Comparison of ENCODE assay signal across 34 mouse cellular contexts in the genomic region with DNA sequence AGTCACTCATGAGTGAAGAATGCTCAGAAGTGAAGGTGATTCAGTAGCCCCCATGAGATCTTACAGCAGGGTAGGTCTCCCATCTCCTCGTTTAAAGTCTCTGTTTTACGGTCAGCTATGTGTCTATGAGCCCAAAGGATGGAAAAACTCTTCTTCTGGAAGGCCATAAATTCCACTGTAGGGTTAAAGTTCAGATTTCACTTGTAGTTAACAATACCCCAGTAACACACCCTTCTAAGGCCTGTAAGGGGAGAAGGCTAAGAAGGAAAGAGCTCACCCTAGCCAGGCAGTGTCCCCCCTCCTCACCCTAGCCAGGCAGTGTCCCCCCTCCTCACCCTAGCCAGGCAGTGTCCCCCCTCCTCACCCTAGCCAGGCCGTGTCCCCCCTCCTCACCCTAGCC.
"Had no signal": no experiment of that assay in that cellular context is flagged by ENCODE, and none has a peak within 500 bp of the region (broad histone marks: within the 10 kb centered on the region; RNA-seq: fewer than 3 reads in every experiment).

No protein-coding gene starts in this region.

- DNase-seq: heart, adult 18-20 months; heart, adult 2 months; heart, postnatal 10 days; heart, postnatal 14 days; heart, postnatal 36 days; heart, postnatal 4 days; kidney, adult 11 months; kidney, adult 18-20 months; kidney, adult 2 months; kidney, adult 8-10 months; kidney, adult 9 months; kidney, postnatal 10 days; kidney, postnatal 14 days; kidney, postnatal 25 days; kidney, postnatal 36 days; kidney, postnatal 4 days; layer of hippocampus, adult 9-11 months; layer of hippocampus, postnatal 36 days had no signal

- H3K9me3 ChIP-seq: heart, embryonic 10.5 days; heart, embryonic 12.5 days; heart, embryonic 13.5 days; heart, embryonic 15.5 days; hindbrain, embryonic 12.5 days; hindbrain, embryonic 13.5 days; hindbrain, embryonic 15.5 days; kidney, embryonic 15.5 days had no signal

- H3K4me1 ChIP-seq: kidney, embryonic 15.5 days had no signal

- H3K27ac ChIP-seq: heart, adult 2 months; heart, embryonic 10.5 days; heart, embryonic 15.5 days; hindbrain, embryonic 12.5 days; hindbrain, embryonic 13.5 days; hindbrain, embryonic 14.5 days; hindbrain, embryonic 15.5 days; hindbrain, postnatal 0 days; kidney, embryonic 15.5 days; kidney, postnatal 0 days; layer of hippocampus, adult 2 months; left cerebral cortex, adult 2 months had no signal

- H3K9ac ChIP-seq: heart, embryonic 12.5 days; heart, embryonic 13.5 days; heart, embryonic 15.5 days; hindbrain, embryonic 12.5 days; hindbrain, embryonic 13.5 days; hindbrain, embryonic 14.5 days; hindbrain, embryonic 15.5 days; kidney, embryonic 15.5 days had no signal

- ATAC-seq: hindbrain, embryonic 16.5 days; hindbrain, postnatal 0 days; inflammation-experienced regulatory T-cells, adult 6 months had no signal

- H3K4me3 ChIP-seq: heart, adult 2 months; heart, embryonic 10.5 days; heart, embryonic 12.5 days; heart, embryonic 13.5 days; heart, embryonic 15.5 days; hindbrain, embryonic 12.5 days; hindbrain, embryonic 13.5 days; hindbrain, embryonic 15.5 days; kidney, embryonic 15.5 days; layer of hippocampus, adult 2 months; left cerebral cortex, adult 2 months had no signal

- H3K4me2 ChIP-seq: heart, embryonic 11.5 days; heart, embryonic 12.5 days; heart, embryonic 13.5 days; heart, embryonic 15.5 days; hindbrain, embryonic 12.5 days; hindbrain, embryonic 13.5 days; hindbrain, embryonic 14.5 days; hindbrain, embryonic 15.5 days; kidney, embryonic 15.5 days had no signal

- H3K27me3 ChIP-seq: heart, embryonic 12.5 days; heart, embryonic 13.5 days; heart, embryonic 15.5 days; hindbrain, embryonic 12.5 days; hindbrain, embryonic 13.5 days; hindbrain, embryonic 15.5 days; kidney, embryonic 15.5 days had no signal
